Mouse (Mus musculus) urinary bladder, postnatal 10 days (tissue): ENCODE measurements around the gene Rrp9.

Source experiments
- DNase-seq: peaks from one replicate; pipeline ENCODE4 v3.0.0; 2022; ENCODE audit warnings: low spot score

Gene Rrp9

GRCm38 (mm10) chr9:106534296-106534695 is 58.5 kb downstream of the Rrp9 start:
- no peak for DNase-seq

- no peak for DNase-seq
These were observed 59.2 kb downstream of the Rrp9 start for GRCm38 (mm10) chr9:106534975-106535374.
